Mouse (Mus musculus): ENCODE results near the gene Ints14. TPM values are rescaled to one million over a fixed set of nuclear protein-coding genes. Genes with fewer than 3 reads are reported as not detected.

Gene Ints14
- 31.2 to 32.5 TPM (median 31.5 TPM) in 4 replicates for total RNA-seq (2023)

DNA sequence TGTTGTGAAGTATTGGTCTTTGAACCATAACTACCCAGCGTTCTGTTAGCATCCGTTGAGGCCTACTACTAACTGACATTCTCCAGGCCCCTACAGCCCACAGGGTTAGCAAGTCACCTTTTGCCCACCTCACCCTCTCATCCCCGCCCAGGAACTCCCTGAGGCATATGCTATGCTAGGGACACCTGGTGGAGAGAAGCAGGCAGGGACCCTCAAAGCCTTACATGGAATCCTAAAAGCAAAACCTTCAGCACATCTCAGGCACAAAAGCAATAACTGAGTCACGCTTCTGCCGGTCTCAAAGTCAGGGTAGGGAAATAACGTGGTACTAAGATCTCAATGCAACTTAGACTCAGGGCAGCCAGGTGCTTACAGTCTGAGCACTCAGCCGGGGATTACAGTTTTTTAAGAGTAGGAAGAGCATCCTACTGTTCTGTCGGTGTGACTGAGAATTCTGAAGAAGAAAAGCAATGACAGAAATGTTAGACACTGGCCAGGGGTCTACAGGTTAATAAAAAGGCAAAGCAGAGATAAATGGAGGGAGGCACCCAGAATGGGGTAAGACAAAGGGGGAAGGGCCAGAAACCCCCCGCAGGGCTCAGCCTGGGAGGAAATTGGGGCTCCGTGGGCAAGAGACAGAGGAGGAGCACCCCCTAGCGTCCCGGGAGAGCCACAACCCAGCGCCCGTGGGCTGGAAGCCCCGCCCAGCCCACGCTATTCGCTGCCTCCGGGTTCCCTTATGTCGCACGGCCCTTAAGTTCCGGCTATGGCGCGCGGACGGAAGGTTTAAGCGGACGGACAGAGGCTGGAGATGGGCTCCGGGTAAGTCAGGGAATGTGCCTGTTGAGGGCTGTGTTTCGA lies at the start of gene Ints14:
Gene Ints14, plus strand, starts transcription at position 789 of the 861 bp plus-strand sequence.

GRCm38 (mm10) chr9:64951161-64951657 lies 9.5 kb upstream of the Ints14 start, which contains the start of gene Slc24a1:
TSS of gene Slc24a1 (minus strand) at chr9:64951607.

DNA sequence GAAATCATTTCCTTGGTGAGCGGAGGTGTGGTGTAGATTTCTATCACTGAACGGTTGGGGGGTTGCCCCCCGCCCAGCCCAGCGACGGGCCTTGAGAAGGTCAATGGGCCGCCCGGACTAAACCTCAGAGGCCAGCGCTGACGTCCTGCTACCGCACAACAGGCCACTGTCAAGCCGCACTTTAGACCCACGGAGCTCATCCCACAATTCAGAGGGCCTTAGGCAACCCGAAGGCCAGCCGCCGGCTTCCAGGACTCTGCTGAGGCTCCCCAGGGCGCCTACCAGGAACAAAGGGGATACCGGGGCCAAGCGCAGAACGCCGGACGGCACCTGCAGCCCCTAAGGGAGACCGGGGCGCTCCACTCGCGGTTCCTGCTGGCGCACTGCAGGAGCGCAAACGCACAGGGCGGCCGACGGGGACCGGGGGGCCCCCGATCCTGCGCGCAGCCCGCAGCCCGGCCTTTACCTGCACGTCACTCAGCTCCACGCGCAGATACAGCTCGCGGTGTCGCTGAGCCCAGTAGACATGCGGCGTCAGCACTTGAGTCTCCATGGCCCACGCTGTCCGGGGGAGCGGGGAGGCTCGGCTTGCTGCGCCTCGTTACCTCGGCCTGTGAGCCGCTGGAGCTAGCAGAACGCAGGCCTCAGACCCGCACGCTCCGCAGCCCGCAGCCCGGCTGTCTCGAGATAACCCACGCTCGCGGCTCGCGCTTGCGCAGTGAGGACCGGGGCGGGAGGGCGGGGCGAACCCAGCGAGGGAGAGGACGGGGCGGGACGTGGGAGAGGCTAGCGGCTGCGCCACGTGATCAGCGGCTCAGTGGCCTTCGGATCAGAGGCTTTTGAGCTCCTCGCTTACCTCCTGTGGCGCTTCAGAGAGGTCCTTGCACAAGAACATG lies 60.5 kb downstream of the Ints14 start, which contains the start of gene Hacd3:
Gene Hacd3, minus strand, starts transcription at position 703 of the 896 bp plus-strand sequence.

DNA sequence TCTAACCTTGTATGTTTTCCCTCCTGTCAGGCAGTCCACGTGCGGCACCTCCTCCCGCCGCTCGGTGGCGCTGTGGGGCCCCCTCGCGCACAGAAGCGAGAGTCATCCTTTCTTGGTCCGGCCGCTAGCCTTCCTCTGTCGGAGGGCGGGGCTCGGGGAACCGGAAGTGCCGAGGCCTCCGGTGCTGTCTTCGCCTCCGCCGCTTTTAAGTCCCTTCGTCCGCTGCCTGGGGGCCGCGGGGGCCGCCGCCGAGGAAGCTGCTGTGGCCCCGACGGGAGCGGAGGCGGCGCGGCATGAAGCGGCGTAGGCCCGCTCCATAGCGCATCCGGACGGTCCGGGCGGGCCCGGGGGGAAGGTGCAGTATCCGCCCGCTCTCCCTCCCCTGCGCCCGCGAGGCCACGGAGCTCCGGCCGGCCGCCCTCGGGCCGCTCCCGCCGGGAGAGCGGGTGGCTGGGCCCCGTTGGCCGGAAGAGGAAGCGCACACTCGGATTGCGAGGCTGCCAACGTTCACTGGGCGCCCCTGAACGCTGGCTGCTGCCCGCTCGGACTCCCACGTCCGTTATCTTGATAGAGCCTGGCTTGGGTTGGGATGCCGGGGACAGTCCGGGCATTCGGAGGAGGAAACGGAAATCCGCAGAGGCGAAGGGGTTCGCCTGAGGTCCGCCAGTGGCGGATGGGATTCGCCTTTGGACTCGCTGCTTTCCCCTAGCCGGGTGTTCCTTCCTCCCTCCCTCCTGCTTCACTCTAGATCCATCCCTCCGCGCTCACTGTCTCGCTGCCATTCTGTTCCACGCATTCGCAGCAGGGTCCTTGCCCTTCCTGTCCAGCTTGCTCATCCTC lies 71.8 kb downstream of the Ints14 start, which contains the start of gene Dpp8:
Gene Dpp8, plus strand, starts transcription at position 146 of the 840 bp plus-strand sequence.

Other genes starting within 250 kb of the Ints14 start
- 117 to 145 TPM (median 131 TPM) in 4 replicates for gene Rab11a, start 223.1 kb upstream of the Ints14 start, total RNA-seq (2023)
- 267 to 290 TPM (median 279 TPM) in 4 replicates for gene Dennd4a, start 149.6 kb upstream of the Ints14 start, total RNA-seq (2023)
- not detected in 4 replicates for gene Slc24a1, start 9.3 kb upstream of the Ints14 start, total RNA-seq (2023)
- gene Hacd3, start 60.8 kb downstream of the Ints14 start, total RNA-seq (2023), result 17.8 to 21.5 TPM (median 19.7 TPM) in 4 replicates
- gene Dpp8, start 71.5 kb downstream of the Ints14 start, total RNA-seq (2023), result 88.0 to 92.5 TPM (median 89.7 TPM) in 4 replicates
- 0.16 to 1.5 TPM (median 0.77 TPM) in 4 replicates for gene Igdcc4, start 140.6 kb downstream of the Ints14 start, total RNA-seq (2023)
- gene Igdcc3, start 180.3 kb downstream of the Ints14 start, total RNA-seq (2023), result not detected in 4 replicates
- 5.0 to 5.8 TPM (median 5.4 TPM) in 4 replicates for gene Parp16, start 234.4 kb downstream of the Ints14 start, total RNA-seq (2023)

Data from B cell, adult 62 days (primary cell).